Mouse (Mus musculus) intestine, embryonic 14.5 days (tissue): ENCODE data around the gene Gm26965. TPM values are rescaled to one million over a fixed set of nuclear protein-coding genes. Genes with fewer than 3 reads are reported as not detected.
A peak's percentile ranks its signal among the peaks of the same experiment; 100 is the strongest.
"Not testable (repeated sequence)": the region's sequence is repeated elsewhere in the genome, so short reads cannot be mapped to it uniquely, and the experiment has no call there.

Source experiments
- ATAC-seq: fragments of 200-750 bp; cut with Nextera tagmentation; replicated peaks from 2 replicates; pipeline ENCODE4 v1.8.0; 2017; ENCODE audit warnings: low read depth, moderate number of reproducible peaks, moderate TSS enrichment, moderate library complexity; ENCODE audit not compliant: low FRiP score, low TSS enrichment
- DNase-seq: peaks from one replicate; pipeline ENCODE4 v3.0.0-alpha.2; 2018; ENCODE audit warnings: low spot score
- H3K27ac ChIP-seq: fragments of 300-500 bp; sonication (generic); 2 replicates; pipeline ENCODE4 v1.5.1; 2014; ENCODE audit warnings: low read depth, mild to moderate bottlenecking, control low read depth
- H3K27me3 ChIP-seq: fragments of 300-500 bp; sonication (generic); replicated peaks from 2 replicates; pipeline ENCODE4 v1.6.1; 2014; ENCODE audit warnings: low read length, control low read depth; ENCODE audit not compliant: control insufficient read depth, insufficient read depth
- H3K36me3 ChIP-seq: fragments of 300-500 bp; sonication (generic); 2 replicates; pipeline ENCODE4 v1.6.1; 2014; ENCODE audit warnings: low read length, control low read depth; ENCODE audit not compliant: control insufficient read depth, insufficient read depth
- H3K4me1 ChIP-seq: fragments of 300-500 bp; sonication (generic); replicated peaks from 2 replicates; pipeline ENCODE4 v1.6.1; 2014; ENCODE audit warnings: low read length, control low read depth, mixed read lengths; ENCODE audit not compliant: control insufficient read depth, insufficient read depth
- H3K4me2 ChIP-seq: fragments of 300-500 bp; sonication (generic); 2 replicates; pipeline ENCODE4 v1.6.1; 2014; ENCODE audit warnings: low read length
- H3K4me3 ChIP-seq: fragments of 300-500 bp; sonication (generic); 2 replicates; pipeline ENCODE4 v1.5.1; 2014; ENCODE audit warnings: low read depth, low read length, control low read depth, mixed read lengths
- H3K9ac ChIP-seq: fragments of 300-500 bp; sonication (generic); 2 replicates; pipeline ENCODE4 v1.6.1; 2014; ENCODE audit warnings: mild to moderate bottlenecking, low read length
- H3K9me3 ChIP-seq: fragments of 300-500 bp; sonication (generic); 2 replicates; pipeline ENCODE4 v1.6.1; 2016; ENCODE audit warnings: low read length, control low read depth; ENCODE audit not compliant: control insufficient read depth
- WGBS: fragments of 180-500 bp; shearing (Covaris S2); extraction: QIAGEN DNeasy Blood & Tissue Kit; methylation state at CpG from one replicate; pipeline ENCODE4 v1.1.7; 2014; 5-methylcytosine and 5-hydroxymethylcytosine counted together
- polyA plus RNA-seq: library from polyadenylated mRNA; unstranded; fragments of >200 nt; fragmentation: Nextera tagmentation; extraction: Ambion mirVana; gene quantifications from 2 replicates; pipeline ENCODE4 v1.2.1, GENCODE M21; 2014

The Gm26965 gene
- polyA plus RNA-seq, 1 experiment from 2014 or later, result not detected

GRCm38 (mm10) chr13:67500084-67500719, 25.7 kb downstream of the Gm26965 start, which contains the start of gene Zfp58:
Zfp58 (minus strand) TSS chr13:67500555.
- peak within 1 kb of the TSS; percentile 63 for H3K9ac ChIP-seq
- peak within 1 kb of the TSS; percentile 40; the same call in 1 of the 2 replicates for H3K27ac ChIP-seq
- 0 out of 2 replicates have a peak, but pooled peaks cover under 1% of the 10 kb centered on the region for H3K9me3 ChIP-seq
- H3K4me2 ChIP-seq, result peak within 1 kb of the TSS; percentile 75
- under 1% methylated on average over 22 of the region's 22 CpGs for WGBS
- DNase-seq, result peak; percentile 90
- H3K27me3 ChIP-seq, result no peaks in the 10 kb centered on the region
- no peaks in the 10 kb centered on the region for H3K36me3 ChIP-seq
- ATAC-seq, result peak; percentile 95
- peaks cover 5% of the 10 kb centered on the region; the same call in 1 of the 2 replicates for H3K4me1 ChIP-seq
- peak within 1 kb of the TSS; percentile 86 for H3K4me3 ChIP-seq

DNA sequence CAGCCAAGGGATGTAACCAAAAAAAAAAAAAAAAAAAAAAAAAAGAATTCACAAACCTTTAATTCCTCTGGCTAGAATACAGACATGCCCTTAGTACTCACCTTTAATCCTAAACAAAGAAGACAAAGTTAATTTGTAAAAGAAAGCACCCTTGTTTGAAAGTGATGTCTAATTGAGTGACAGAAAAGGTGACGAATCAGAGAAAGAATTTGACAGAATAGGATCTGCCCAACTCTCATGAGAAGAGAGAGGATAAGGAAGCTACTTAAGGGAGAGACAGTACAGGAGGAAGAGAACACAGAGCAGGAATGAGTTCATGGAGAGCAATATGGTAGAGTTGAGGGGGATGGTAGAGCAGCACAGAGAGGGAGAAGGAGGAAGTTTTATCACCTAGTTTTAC, 30.3 kb downstream of the Gm26965 start:
- WGBS, result 91% methylated on average over 1 of the region's 1 CpGs
- DNase-seq (no peak), ATAC-seq (no peak)
- H3K27me3 ChIP-seq, result no peaks in the 10 kb centered on the region
- no peak overlapping the region for H3K9ac ChIP-seq
- H3K9me3 ChIP-seq, result peaks cover 14% of the 10 kb centered on the region
- no peak overlapping the region for H3K27ac ChIP-seq
- peaks cover 5% of the 10 kb centered on the region; the same call in 1 of the 2 replicates for H3K4me1 ChIP-seq
- no peak overlapping the region for H3K4me3 ChIP-seq
- H3K36me3 ChIP-seq, result peaks cover 41% of the 10 kb centered on the region
- H3K4me2 ChIP-seq, result no peak overlapping the region

- peak overlapping the region; percentile 72 for H3K4me3 ChIP-seq
- H3K4me2 ChIP-seq, result peak overlapping the region; percentile 51
- no peaks in the 10 kb centered on the region for H3K9me3 ChIP-seq
- peaks cover 6% of the 10 kb centered on the region; the same call in 1 of the 2 replicates for H3K36me3 ChIP-seq
- H3K27me3 ChIP-seq, result no peaks in the 10 kb centered on the region
- H3K9ac ChIP-seq, result peak overlapping the region; percentile 60; the same call in 1 of the 2 replicates
- DNase-seq, result no peak
- no peak overlapping the region for H3K27ac ChIP-seq
- 41% methylated on average over 8 of the region's 8 CpGs for WGBS
- ATAC-seq, result peak; percentile 18; the same call in 1 of the 2 replicates
- H3K4me1 ChIP-seq, result peaks cover 5% of the 10 kb centered on the region
These were observed 41.5 kb downstream of the Gm26965 start for GRCm38 (mm10) chr13:67484424-67484811.

- no peak within 1 kb of the TSS; the same call in 1 of the 2 replicates for H3K27ac ChIP-seq
- peak within 1 kb of the TSS; percentile 72 for H3K4me3 ChIP-seq
- no peaks in the 10 kb centered on the region for H3K9me3 ChIP-seq
- no peaks in the 10 kb centered on the region for H3K27me3 ChIP-seq
- H3K4me1 ChIP-seq, result peaks cover 5% of the 10 kb centered on the region
- 3% methylated on average over 20 of the region's 20 CpGs for WGBS
- ATAC-seq (peak; percentile 94), DNase-seq (peak; percentile 93)
- H3K36me3 ChIP-seq, result peaks cover 2% of the 10 kb centered on the region; the same call in 1 of the 2 replicates
- H3K9ac ChIP-seq, result peak within 1 kb of the TSS; percentile 60
- H3K4me2 ChIP-seq, result peak within 1 kb of the TSS; percentile 51
These were observed 42.1 kb downstream of the Gm26965 start, which contains the start of gene Zfp874b for GRCm38 (mm10) chr13:67483625-67484423. Zfp874b (minus strand) TSS chr13:67484258.

- 57% methylated on average over 4 of the region's 4 CpGs for whole genome bisulfite sequencing
- Histone ChIP-seq H3K27ac (no peak overlapping the region), H3K36me3 (peaks cover 14% of the 10 kb centered on the region), H3K27me3 (no peaks in the 10 kb centered on the region), H3K4me2 (no peak overlapping the region), H3K9ac (no peak overlapping the region), H3K4me1 (peaks cover 5% of the 10 kb centered on the region), H3K9me3 (no peaks in the 10 kb centered on the region), H3K4me3 (no peak overlapping the region)
- DNase-seq (no peak), ATAC-seq (no peak)
These were observed 44.4 kb downstream of the Gm26965 start for GRCm38 (mm10) chr13:67481528-67481927.

DNA sequence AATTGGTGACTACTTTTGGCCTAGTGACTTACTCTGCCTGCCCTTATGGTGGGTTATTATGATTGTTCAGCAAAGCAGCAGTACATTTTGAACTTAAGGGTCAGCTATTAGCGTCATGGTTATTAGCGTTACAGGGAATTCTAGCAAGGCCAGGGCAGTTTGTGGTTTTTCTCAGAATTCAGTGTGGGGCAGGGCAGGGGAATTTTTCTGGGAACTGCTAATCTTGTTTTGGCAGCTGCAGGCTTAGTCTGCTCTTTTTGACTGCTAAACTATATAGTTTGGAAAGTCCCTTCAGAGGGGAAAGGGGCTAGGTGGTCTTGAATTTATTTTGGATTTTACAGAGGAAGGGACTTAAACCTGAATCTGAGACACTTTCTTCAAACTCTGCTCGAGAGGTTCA, 56.7 kb downstream of the Gm26965 start:
- H3K36me3 ChIP-seq, result peaks cover 12% of the 10 kb centered on the region
- no peaks in the 10 kb centered on the region for H3K27me3 ChIP-seq
- H3K9ac ChIP-seq, result no peak overlapping the region
- H3K4me2 ChIP-seq, result no peak overlapping the region
- no peak overlapping the region for H3K27ac ChIP-seq
- no peak overlapping the region for H3K4me3 ChIP-seq
- ATAC-seq (no peak), DNase-seq (no peak)
- no peaks in the 10 kb centered on the region for H3K9me3 ChIP-seq
- no peaks in the 10 kb centered on the region for H3K4me1 ChIP-seq
- 92% methylated on average over 3 of the region's 3 CpGs for WGBS

- not testable (repeated sequence) for H3K27me3 ChIP-seq, ATAC-seq, H3K4me2 ChIP-seq, H3K4me3 ChIP-seq, H3K36me3 ChIP-seq, H3K9me3 ChIP-seq, H3K4me1 ChIP-seq, H3K27ac ChIP-seq, H3K9ac ChIP-seq, DNase-seq
- 84% methylated on average over 2 of the region's 5 CpGs for WGBS
These were observed 62.3 kb downstream of the Gm26965 start for GRCm38 (mm10) chr13:67463506-67464185.

DNA sequence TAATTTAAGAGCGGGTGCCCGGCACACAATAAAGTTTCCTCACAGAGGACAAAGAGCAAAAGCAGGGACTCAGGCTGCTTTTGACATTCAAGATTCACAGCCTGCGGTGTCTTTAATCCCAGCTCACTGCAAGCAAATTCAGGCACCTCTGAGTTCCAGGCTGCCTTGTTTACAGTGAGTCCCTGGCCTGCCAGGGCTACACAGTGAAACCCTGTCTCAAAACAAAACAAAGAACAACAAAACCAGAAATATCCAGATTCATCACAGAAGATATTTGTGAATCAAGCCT, 74.0 kb downstream of the Gm26965 start:
- Histone ChIP-seq H3K27me3 (no peaks in the 10 kb centered on the region), H3K4me1 (no peaks in the 10 kb centered on the region; the same call in 1 of the 2 replicates), H3K4me2 (peak overlapping the region; percentile 77), H3K27ac (peak overlapping the region; percentile 6; the same call in 1 of the 2 replicates), H3K9me3 (no peaks in the 10 kb centered on the region), H3K36me3 (peaks cover 7% of the 10 kb centered on the region; the same call in 1 of the 2 replicates), H3K9ac (peak overlapping the region; percentile 48), H3K4me3 (peak overlapping the region; percentile 67)
- ATAC-seq (peak; percentile 40; the same call in 1 of the 2 replicates), DNase-seq (no peak)
- 4% methylated on average over 3 of the region's 3 CpGs for WGBS
